Mouse (Mus musculus) central nervous system, embryonic 14 days (tissue): ENCODE measurements around the gene Zfp493. TPM values are rescaled to one million over a fixed set of nuclear protein-coding genes. Genes with fewer than 3 reads are reported as not detected.

ENCODE experiments used
- polyA plus RNA-seq: library from polyadenylated mRNA; depleted of rRNA; stranded (reverse); fragments of >200 nt; gene quantifications from 2 replicates; pipeline ENCODE4 v1.2.3, GENCODE M21; 2012; rRNA removed

The Zfp493 gene
- polyA plus RNA-seq, result 2.3 and 2.7 TPM in 2 replicates

DNA sequence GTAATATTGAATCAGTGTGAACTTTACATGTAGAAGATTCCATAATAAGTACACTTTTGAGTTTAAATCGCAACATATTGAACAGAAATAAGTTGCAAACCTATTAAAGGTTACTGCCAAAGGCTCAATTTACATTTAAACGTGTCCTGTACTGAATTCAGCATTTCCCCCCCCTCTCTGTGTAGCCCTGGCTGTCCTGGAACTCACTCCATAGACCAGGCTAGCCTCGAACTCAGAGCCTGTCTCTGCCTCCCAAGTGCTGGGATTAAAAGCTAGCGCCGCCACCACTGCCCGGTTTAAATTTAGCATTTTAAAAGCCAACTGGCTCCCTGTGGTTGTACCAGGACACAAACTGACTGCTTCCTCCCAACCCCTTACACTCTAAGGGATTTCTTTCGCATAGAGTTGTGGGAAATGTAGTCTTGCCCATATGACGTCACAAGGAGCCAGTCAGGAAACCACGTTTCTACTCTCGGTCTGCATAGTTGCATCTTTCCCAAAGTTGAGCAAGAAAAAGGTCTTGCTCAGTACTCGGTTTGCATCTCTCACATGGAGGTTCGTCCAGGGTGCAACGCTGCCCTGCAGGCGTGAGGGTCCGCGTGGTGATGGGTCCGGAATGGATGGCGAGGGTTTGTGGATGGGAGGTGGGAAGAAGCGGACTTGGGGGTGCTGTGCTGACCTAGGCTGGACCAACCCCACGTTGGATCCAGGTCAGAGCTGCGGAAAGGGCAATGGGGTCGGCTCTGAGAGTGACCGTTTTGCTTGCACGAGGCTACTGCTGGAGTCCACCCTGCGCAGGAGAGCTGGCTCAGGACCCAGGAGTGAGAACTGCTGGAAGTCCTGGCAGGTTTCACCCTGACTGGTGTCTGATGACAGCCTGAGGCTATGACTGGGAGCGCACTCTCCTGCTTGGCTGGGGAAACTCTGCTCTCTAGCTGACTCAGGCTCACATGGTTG, at the start of gene Zfp493:
Gene Zfp493, plus strand, starts transcription at position 429 of the 957 bp plus-strand sequence.

GRCm38 (mm10) chr13:67754333-67755306, 24.9 kb upstream of the Zfp493 start, which contains the start of gene Zfp85:
Gene Zfp85, minus strand, starts transcription at chr13:67755228.

GRCm38 (mm10) chr13:67813710-67814660, 34.5 kb downstream of the Zfp493 start, which contains the start of gene Zfp273:
Gene Zfp273, plus strand, starts transcription at chr13:67813740.

GRCm38 (mm10) chr13:67830911-67831336, 51.4 kb downstream of the Zfp493 start, which contains the start of gene Gm10037:
Gene Gm10037, plus strand, starts transcription at chr13:67831106.

Other genes starting within 250 kb of the Zfp493 start
- gene Zfp748, start 225.9 kb upstream of the Zfp493 start, polyA plus RNA-seq, result 8.4 and 9.1 TPM in 2 replicates
- gene Zfp729b, start 170.0 kb upstream of the Zfp493 start, polyA plus RNA-seq, result 2.8 and 3.0 TPM in 2 replicates
- gene Gm49345, start 141.9 kb upstream of the Zfp493 start, polyA plus RNA-seq, result not detected in 2 replicates
- gene Zfp729a, start 141.9 kb upstream of the Zfp493 start, polyA plus RNA-seq, result 3.4 and 4.6 TPM in 2 replicates
- gene Zfp738, start 92.6 kb upstream of the Zfp493 start, polyA plus RNA-seq, result 9.3 and 10.6 TPM in 2 replicates
- 6.9 and 8.0 TPM in 2 replicates for gene Zfp65, start 50.5 kb upstream of the Zfp493 start, polyA plus RNA-seq
- 5.5 and 5.6 TPM in 2 replicates for gene Zfp85, start 24.5 kb upstream of the Zfp493 start, polyA plus RNA-seq
- gene Zfp273, start 34.0 kb downstream of the Zfp493 start, polyA plus RNA-seq, result 5.9 and 6.6 TPM in 2 replicates
- 8.0 and 9.4 TPM in 2 replicates for gene Gm10037, start 51.4 kb downstream of the Zfp493 start, polyA plus RNA-seq
- 0.14 TPM in 1 of 2 replicates, not detected in the other for gene BC048507, start 83.6 kb downstream of the Zfp493 start, polyA plus RNA-seq